Mouse (Mus musculus) hindbrain, embryonic 16.5 days (tissue): ENCODE data around the gene Jph4. TPM values are rescaled to one million over a fixed set of nuclear protein-coding genes. Genes with fewer than 3 reads are reported as not detected.

Experiments
- polyA plus RNA-seq: library from polyadenylated mRNA; unstranded; fragments of >200 nt; fragmentation: Nextera tagmentation; extraction: Ambion mirVana; gene quantifications from 2 replicates; pipeline ENCODE4 v1.2.1, GENCODE M21; 2015

The Jph4 gene
- polyA plus RNA-seq, 1 experiment from 2014 or later: 32.3 TPM

Other genes starting within 250 kb of the Jph4 start
- 11.2 and 12.9 TPM in 2 replicates for gene Homez, start 246.0 kb downstream of the Jph4 start, polyA plus RNA-seq
- 4.1 and 5.3 TPM in 2 replicates for gene Ppp1r3e, start 239.4 kb downstream of the Jph4 start, polyA plus RNA-seq
- gene Bcl2l2, start 233.6 kb downstream of the Jph4 start, polyA plus RNA-seq: 4.8 and 5.9 TPM in 2 replicates
- gene Gm20521, start 233.5 kb downstream of the Jph4 start, polyA plus RNA-seq: 0.14 TPM in 1 of 2 replicates, not detected in the other
- gene Pabpn1, start 224.4 kb downstream of the Jph4 start, polyA plus RNA-seq: 127 and 130 TPM in 2 replicates
- gene Slc22a17, start 203.8 kb downstream of the Jph4 start, polyA plus RNA-seq: 254 and 275 TPM in 2 replicates
- gene Efs, start 190.8 kb downstream of the Jph4 start, polyA plus RNA-seq: 14.2 and 15.5 TPM in 2 replicates
- gene Il25, start 184.2 kb downstream of the Jph4 start, polyA plus RNA-seq: 1.3 TPM in 2 replicates
- 17.0 and 28.5 TPM in 2 replicates for gene Cmtm5, start 180.7 kb downstream of the Jph4 start, polyA plus RNA-seq
- 1.6 and 1.8 TPM in 2 replicates for gene Myh6, start 150.0 kb downstream of the Jph4 start, polyA plus RNA-seq
- gene Gm17428, start 140.0 kb downstream of the Jph4 start, polyA plus RNA-seq: not detected in 2 replicates
- 8.5 and 10.6 TPM in 2 replicates for gene Myh7, start 122.3 kb downstream of the Jph4 start, polyA plus RNA-seq
- 48.2 and 50.6 TPM in 2 replicates for gene Ngdn, start 101.5 kb downstream of the Jph4 start, polyA plus RNA-seq
- 18.4 and 20.5 TPM in 2 replicates for gene Zfhx2, start 24.6 kb downstream of the Jph4 start, polyA plus RNA-seq
- 34.4 and 36.1 TPM in 2 replicates for gene Thtpa, start 22.2 kb downstream of the Jph4 start, polyA plus RNA-seq
- 6.9 and 7.7 TPM in 2 replicates for gene Ap1g2, start 10.3 kb downstream of the Jph4 start, polyA plus RNA-seq
- 1.4 and 1.9 TPM in 2 replicates for gene Dhrs2, start 105.1 kb upstream of the Jph4 start, polyA plus RNA-seq